Mouse (Mus musculus): ENCODE measurements around the gene Retreg3. TPM values are rescaled to one million over a fixed set of nuclear protein-coding genes. Genes with fewer than 3 reads are reported as not detected.

The Retreg3 gene
- polyA plus RNA-seq, 1 experiment from 2014 or later: 26.7 TPM

DNA sequence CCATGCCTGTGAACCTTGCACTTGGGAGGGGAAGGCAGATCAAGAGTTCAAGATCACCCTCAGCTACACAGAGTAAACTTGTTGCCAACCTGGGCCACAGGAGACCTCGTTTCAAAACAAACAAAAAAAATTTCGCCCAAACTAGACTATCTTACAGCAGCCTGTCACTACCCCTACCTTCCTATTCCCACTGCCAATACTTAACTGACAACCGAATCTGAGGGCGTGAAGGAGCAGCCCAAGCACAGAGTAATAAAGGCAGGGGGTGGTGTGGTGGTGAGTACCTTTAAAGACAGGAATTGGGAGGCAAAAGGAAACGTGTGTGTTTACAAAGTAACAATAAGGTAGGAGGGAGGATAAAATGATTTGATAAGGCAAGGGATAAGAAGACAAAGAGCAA, 9.0 kb downstream of the Retreg3 start:
- 0 out of 2 replicates have a peak, but pooled peaks cover 7% of the 10 kb centered on the region for H3K4me1 ChIP-seq
- no peaks in the 10 kb centered on the region for H3K9me3 ChIP-seq (replicated peaks)
- no peak overlapping the region for H3K4me2 ChIP-seq (replicated peaks)
- 64% methylated on average over 5 of the region's 5 CpGs for WGBS
- no peak overlapping the region for H3K9ac ChIP-seq
- no peak overlapping the region for H3K4me3 ChIP-seq (replicated peaks)
- 0 out of 2 replicates have a peak, but pooled peaks cover 7% of the 10 kb centered on the region for H3K36me3 ChIP-seq
- no peak for ATAC-seq (ENCODE audit: insufficient number of reproducible peaks, low FRiP score, low TSS enrichment, low read depth)
- no peaks in the 10 kb centered on the region for H3K27me3 ChIP-seq
- no peak overlapping the region for H3K27ac ChIP-seq (replicated peaks)

DNA sequence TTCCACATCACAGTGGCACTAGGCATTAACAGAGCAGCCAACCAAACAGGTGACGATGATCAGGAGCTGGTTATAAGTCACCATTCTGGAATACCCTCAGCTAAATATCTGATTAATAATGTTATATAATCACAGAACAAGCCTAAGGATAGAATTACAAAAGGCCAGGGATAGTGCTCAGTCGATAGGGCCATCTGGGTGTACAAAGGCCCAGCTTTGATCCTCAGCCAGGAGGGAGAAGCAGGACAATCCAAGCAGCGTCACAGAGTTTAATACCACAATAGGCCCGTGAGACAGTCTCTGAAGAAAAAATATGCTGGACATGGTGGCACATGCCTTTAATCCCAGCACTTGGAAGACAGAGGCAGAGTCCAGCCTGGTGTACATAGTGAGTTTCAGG, 10.3 kb downstream of the Retreg3 start:
- H3K9ac ChIP-seq: no peak overlapping the region
- no peak overlapping the region for H3K4me3 ChIP-seq (replicated peaks)
- H3K4me1 ChIP-seq: no peaks in the 10 kb centered on the region
- WGBS: 67% methylated on average over 4 of the region's 4 CpGs
- H3K9me3 ChIP-seq (replicated peaks): no peaks in the 10 kb centered on the region
- no peak for ATAC-seq (ENCODE audit: insufficient number of reproducible peaks, low FRiP score, low TSS enrichment, low read depth)
- H3K4me2 ChIP-seq (replicated peaks): no peak overlapping the region
- no peaks in the 10 kb centered on the region for H3K27me3 ChIP-seq
- H3K36me3 ChIP-seq: peaks cover 17% of the 10 kb centered on the region
- H3K27ac ChIP-seq (replicated peaks): no peak overlapping the region

DNA sequence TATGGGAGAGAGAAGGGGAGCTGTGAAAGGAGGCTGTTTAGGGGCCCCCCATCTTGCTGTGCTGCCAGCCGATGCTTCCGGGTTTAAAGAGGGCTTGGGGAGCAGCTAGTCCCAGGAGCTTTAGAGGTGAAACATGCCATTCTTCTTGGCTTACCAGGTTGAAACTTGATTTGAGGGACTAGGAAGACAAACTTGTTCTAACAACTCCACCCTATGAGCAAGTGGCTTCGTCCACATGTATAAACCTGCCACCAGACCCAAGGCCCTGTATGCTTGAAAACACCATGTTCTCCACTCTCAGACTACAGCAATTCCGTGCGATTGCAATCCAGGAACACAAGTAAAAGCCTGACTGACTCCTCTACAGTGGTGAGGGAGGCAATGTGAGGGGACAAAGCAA, 16.7 kb downstream of the Retreg3 start:
- H3K36me3 ChIP-seq: peaks cover 69% of the 10 kb centered on the region
- WGBS: 64% methylated on average over 5 of the region's 5 CpGs
- H3K9ac ChIP-seq: no peak overlapping the region
- H3K27ac ChIP-seq (replicated peaks): peak overlapping the region; percentile 79
- H3K4me2 ChIP-seq (replicated peaks): no peak overlapping the region
- no peaks in the 10 kb centered on the region for H3K4me1 ChIP-seq
- no peak overlapping the region for H3K4me3 ChIP-seq (replicated peaks)
- no peaks in the 10 kb centered on the region for H3K27me3 ChIP-seq
- no peak for ATAC-seq (ENCODE audit: insufficient number of reproducible peaks, low FRiP score, low TSS enrichment, low read depth)
- H3K9me3 ChIP-seq (replicated peaks): no peaks in the 10 kb centered on the region

DNA sequence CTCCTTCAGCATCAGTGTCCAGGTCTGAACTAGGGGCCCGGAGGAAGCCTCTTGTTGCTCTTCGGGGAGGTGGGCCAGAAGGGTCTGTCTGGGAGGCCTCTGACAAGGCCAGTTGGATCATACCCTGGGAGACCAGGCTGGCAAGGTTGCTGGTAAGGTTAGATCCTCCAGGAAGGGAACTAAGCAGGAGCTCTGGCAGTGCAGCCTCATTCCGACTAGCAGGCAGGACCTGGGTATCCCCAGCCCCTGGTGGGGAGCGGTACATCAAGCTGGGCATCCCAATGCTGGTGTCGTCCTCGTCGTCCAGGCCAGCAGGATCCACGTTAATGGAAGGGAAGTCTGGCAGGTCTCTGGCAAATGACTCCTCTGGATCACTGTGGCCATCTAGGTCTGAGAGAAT, 21.5 kb downstream of the Retreg3 start:
- no peak overlapping the region for H3K4me2 ChIP-seq (replicated peaks)

DNA sequence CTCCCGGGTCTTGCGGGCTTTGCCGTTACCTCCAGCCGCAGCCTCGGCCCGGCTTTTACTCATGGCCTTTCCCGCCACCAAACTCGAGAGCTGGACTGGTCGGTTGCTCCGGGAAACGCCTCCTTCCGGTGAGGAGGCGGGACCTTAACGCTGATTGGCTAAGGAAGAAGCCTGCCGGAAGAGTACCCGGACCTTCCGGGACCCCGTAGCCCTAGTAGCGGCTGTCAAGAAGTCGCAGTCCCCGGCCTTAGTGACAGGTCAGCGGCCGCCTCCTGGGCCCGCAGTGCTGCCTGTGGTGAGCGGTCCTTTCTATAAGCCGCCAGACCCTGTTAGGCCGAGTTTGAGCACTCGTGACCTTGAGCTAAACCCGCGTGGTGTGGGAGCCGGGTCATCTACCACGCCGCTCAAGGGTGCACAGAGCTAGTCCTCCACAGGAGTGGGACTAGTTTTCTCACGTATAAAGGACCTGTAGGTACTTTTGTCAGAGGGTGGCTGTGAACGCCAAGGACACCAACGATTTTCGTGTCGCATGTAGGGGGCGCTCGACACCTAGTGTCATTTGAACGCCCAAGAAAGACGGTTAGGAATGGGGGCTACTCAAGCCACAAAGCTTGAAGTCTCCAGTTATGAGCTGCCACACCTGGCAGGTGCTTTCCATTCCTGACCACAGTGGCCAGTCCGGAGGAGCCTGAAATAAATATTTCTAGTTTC, 24.2 kb downstream of the Retreg3 start, which contains the start of gene Psmc3ip:
Gene Psmc3ip (minus strand): TSS at position 123 of the 711 bp plus-strand sequence.
- Histone ChIP-seq H3K9ac (peak within 1 kb of the TSS; percentile 65), H3K9me3 (replicated peaks) (no peaks in the 10 kb centered on the region), H3K4me2 (replicated peaks) (peak within 1 kb of the TSS; percentile 87), H3K36me3 (peaks cover 73% of the 10 kb centered on the region), H3K27me3 (no peaks in the 10 kb centered on the region), H3K27ac (replicated peaks) (peak within 1 kb of the TSS; percentile 95), H3K4me3 (replicated peaks) (peak within 1 kb of the TSS; percentile 94), H3K4me1 (peaks cover 19% of the 10 kb centered on the region)
- WGBS: under 1% methylated on average over 43 of the region's 43 CpGs
- peak; percentile 90 for ATAC-seq (ENCODE audit: insufficient number of reproducible peaks, low FRiP score, low TSS enrichment, low read depth)

More for the DNA sequence above, 21.5 kb downstream of the Retreg3 start:
- peaks cover 68% of the 10 kb centered on the region for H3K36me3 ChIP-seq
- H3K27ac ChIP-seq (replicated peaks): no peak overlapping the region
- H3K4me3 ChIP-seq (replicated peaks): no peak overlapping the region
- no peaks in the 10 kb centered on the region for H3K27me3 ChIP-seq
- no peak overlapping the region for H3K9ac ChIP-seq
- H3K4me1 ChIP-seq: peaks cover 19% of the 10 kb centered on the region
- no peak for ATAC-seq (ENCODE audit: insufficient number of reproducible peaks, low FRiP score, low TSS enrichment, low read depth)
- 89% methylated on average over 8 of the region's 8 CpGs for WGBS
- H3K9me3 ChIP-seq (replicated peaks): no peaks in the 10 kb centered on the region

DNA sequence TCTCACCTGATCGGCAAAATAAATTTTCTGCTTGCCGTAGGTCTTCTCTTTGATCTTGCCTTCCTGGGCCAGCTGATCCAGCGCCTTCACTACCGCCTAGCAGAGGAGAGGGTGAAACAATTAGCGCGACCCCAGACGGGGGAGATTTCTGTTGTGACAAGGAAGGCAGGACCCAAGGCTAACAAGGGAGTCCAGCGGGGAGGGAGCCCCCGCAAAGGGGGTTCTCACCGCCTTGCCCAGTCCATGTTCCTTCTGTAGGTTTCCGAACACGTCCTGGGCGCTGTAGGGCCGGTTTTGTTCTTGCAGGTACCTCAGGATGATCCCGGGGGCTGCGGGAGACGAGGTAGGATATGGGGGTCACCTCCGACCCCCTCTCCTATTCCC, 24.8 kb downstream of the Retreg3 start:
- Histone ChIP-seq H3K27ac (replicated peaks) (peak overlapping the region; percentile 95; the same call in 1 of the 2 replicates), H3K9ac (peak overlapping the region; percentile 65), H3K27me3 (no peaks in the 10 kb centered on the region), H3K9me3 (replicated peaks) (no peaks in the 10 kb centered on the region), H3K4me3 (replicated peaks) (peak overlapping the region; percentile 94), H3K4me2 (replicated peaks) (peak overlapping the region; percentile 87), H3K36me3 (peaks cover 73% of the 10 kb centered on the region), H3K4me1 (peaks cover 19% of the 10 kb centered on the region)
- peak; percentile 34; the same call in 1 of the 2 replicates for ATAC-seq (ENCODE audit: insufficient number of reproducible peaks, low FRiP score, low TSS enrichment, low read depth)
- WGBS: 1% methylated on average over 18 of the region's 18 CpGs

DNA sequence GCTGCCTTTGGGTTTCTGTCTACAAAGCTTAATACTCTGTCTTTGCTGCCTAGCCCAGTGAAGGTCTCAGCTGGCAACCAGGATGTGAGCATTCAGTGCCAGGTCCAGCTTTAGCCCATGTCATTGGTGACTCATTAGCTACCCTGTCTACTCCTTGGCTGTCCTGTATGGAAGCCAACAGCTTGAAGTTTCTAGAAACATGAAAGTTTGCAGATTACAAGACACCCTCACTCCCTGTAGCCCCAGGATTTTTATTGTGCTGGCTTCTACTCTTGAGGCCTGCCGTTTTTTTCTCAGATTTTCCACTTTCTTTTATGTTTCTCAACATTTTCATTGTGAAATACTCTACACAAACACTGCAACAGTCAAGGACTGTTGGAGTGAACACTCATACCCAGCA, 29.8 kb downstream of the Retreg3 start:
- no peak overlapping the region for H3K4me2 ChIP-seq (replicated peaks)
- H3K27me3 ChIP-seq: no peaks in the 10 kb centered on the region
- no peaks in the 10 kb centered on the region for H3K9me3 ChIP-seq (replicated peaks)
- H3K27ac ChIP-seq (replicated peaks): no peak overlapping the region
- H3K36me3 ChIP-seq: peaks cover 62% of the 10 kb centered on the region
- 86% methylated on average over 1 of the region's 1 CpGs for WGBS
- no peak for ATAC-seq (ENCODE audit: insufficient number of reproducible peaks, low FRiP score, low TSS enrichment, low read depth)
- H3K9ac ChIP-seq: no peak overlapping the region
- peaks cover 39% of the 10 kb centered on the region for H3K4me1 ChIP-seq
- H3K4me3 ChIP-seq (replicated peaks): no peak overlapping the region

DNA sequence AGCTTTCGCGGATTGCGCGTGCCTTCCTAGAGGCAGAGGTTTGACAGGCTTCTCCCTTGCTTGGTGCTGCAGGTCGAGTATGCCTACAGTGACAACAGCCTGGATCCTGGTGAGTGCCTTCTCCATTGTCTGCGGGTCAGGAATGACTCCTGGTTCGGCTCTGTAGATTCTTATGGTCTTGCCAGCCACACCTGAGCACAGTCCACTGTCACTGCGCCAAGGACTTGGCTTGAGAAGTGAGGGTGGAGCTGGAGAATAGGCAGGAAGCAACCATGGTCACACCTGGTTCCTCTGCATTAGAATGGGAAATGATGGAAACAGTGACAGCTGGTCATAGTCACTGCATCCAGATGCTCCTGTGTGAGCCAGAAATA, 32.0 kb downstream of the Retreg3 start:
- Histone ChIP-seq H3K9me3 (replicated peaks) (no peaks in the 10 kb centered on the region), H3K36me3 (peaks cover 55% of the 10 kb centered on the region), H3K27me3 (no peaks in the 10 kb centered on the region), H3K27ac (replicated peaks) (peak overlapping the region; percentile 87), H3K4me2 (replicated peaks) (peak overlapping the region; percentile 92), H3K9ac (peak overlapping the region; percentile 80), H3K4me1 (peaks cover 39% of the 10 kb centered on the region), H3K4me3 (replicated peaks) (peak overlapping the region; percentile 72)
- 6% methylated on average over 8 of the region's 8 CpGs for WGBS
- ATAC-seq (ENCODE audit: insufficient number of reproducible peaks, low FRiP score, low TSS enrichment, low read depth): no peak

DNA sequence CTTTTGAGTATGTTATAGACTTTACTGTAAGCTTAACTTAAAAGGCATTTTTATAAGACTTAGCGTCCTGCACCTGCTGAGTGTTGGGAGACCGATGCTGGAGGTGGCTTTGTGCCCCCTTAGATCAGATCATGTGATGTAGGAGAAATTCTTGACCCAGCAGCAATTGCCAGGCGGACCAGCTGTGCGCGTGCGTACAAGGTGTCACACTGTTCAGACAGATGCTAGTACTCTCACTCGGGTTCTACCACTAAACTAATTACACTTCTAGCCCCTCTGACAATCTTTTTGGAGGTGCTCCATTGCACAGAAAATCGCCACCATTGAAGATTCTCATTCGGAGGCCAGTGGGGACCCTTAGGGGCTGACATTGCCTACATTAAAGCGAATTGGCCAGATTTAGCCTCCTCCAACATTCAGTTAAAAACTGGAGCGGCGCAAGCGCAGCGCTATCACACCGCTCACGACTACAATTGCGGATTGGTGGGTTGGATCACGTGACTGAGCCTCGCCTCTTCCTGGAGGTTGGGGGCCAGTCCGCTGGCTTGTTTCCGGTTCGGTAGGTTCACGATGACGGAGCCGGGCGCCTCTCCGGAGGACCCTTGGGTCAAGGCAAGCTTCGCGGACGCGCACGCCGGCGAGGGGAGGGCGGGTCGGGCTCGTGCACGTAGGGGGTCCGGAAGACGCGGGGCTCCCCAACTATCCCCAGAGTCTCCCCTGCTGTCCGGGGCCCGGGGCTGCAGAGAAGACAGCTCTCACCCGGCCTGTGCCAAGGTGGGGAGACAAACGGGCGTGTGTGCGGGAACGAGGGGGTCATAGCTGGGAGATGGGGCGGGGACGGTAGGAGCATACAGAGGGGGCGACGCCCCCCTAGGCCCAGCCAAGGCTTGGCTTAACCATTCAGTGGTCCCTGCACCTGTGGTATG, 32.7 kb downstream of the Retreg3 start, which contains the start of gene Mlx:
Gene Mlx (plus strand): TSS at position 522 of the 926 bp plus-strand sequence.
- Histone ChIP-seq H3K4me1 (peaks cover 39% of the 10 kb centered on the region), H3K4me2 (replicated peaks) (peak within 1 kb of the TSS; percentile 92)

DNA sequence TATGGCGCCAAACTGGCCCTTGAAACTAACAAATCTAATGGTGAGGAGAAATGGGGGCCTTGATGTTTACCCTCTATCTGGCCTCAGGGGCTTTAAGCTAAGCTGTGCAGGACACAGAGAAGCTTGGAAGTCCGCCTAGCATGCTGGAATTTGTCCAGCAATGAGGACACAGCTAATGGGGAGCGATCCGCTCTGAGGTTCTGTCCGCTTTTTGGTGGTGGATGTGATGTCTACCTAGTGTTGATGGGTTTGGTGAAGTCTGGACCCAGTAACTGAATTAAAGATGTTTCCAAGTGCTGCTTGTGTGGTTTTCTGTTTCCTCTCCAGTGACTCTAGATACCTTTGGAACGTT, 33.4 kb downstream of the Retreg3 start:
- H3K4me3 ChIP-seq (replicated peaks): peak overlapping the region; percentile 72
- no peak for ATAC-seq (ENCODE audit: insufficient number of reproducible peaks, low FRiP score, low TSS enrichment, low read depth)
- WGBS: 78% methylated on average over 6 of the region's 6 CpGs
- H3K36me3 ChIP-seq: peaks cover 42% of the 10 kb centered on the region
- H3K27me3 ChIP-seq: 0 out of 2 replicates have a peak, but pooled peaks cover under 1% of the 10 kb centered on the region
- H3K4me1 ChIP-seq: peaks cover 46% of the 10 kb centered on the region
- H3K9me3 ChIP-seq (replicated peaks): no peaks in the 10 kb centered on the region
- peak overlapping the region; percentile 92 for H3K4me2 ChIP-seq (replicated peaks)
- peak overlapping the region; percentile 80 for H3K9ac ChIP-seq
- peak overlapping the region; percentile 87 for H3K27ac ChIP-seq (replicated peaks)

More for the DNA sequence above, 32.7 kb downstream of the Retreg3 start, which contains the start of gene Mlx:
- Histone ChIP-seq H3K27ac (replicated peaks) (peak within 1 kb of the TSS; percentile 87), H3K36me3 (peaks cover 49% of the 10 kb centered on the region), H3K9me3 (replicated peaks) (no peaks in the 10 kb centered on the region), H3K9ac (peak within 1 kb of the TSS; percentile 80), H3K4me3 (replicated peaks) (peak within 1 kb of the TSS; percentile 72), H3K27me3 (no peaks in the 10 kb centered on the region)
- 1% methylated on average over 52 of the region's 52 CpGs for WGBS
- peak; percentile 82 for ATAC-seq (ENCODE audit: insufficient number of reproducible peaks, low FRiP score, low TSS enrichment, low read depth)

Data from embryonic facial prominence, embryonic 15.5 days (tissue).